Mouse (Mus musculus): ENCODE results near the gene Mylk4.

- TF ChIP-seq POLR2A (IDR thresholded peaks at IDR 0.05; ENCODE audit: low read depth, low read length) = no peak
- TF ChIP-seq TCF12 (IDR thresholded peaks at IDR 0.05; ENCODE audit: low read depth, low read length) = no peak
- TF ChIP-seq ETS1 (conservative IDR thresholded peaks at IDR 0.05; ENCODE audit: low read depth, low read length) = no peak
- no peak for TF ChIP-seq GABPA (IDR thresholded peaks at IDR 0.05; ENCODE audit: insufficient replicate concordance, low read depth, low read length)
- no peak for TF ChIP-seq MAX (IDR thresholded peaks at IDR 0.05; ENCODE audit: low read length)
- TF ChIP-seq CTCF (conservative IDR thresholded peaks at IDR 0.05 in 1 of 2, IDR thresholded peaks at IDR 0.05 in 1 of 2; ENCODE audit: low read depth in 2 of 2, low read length in 2 of 2) = peak in 1 of 2 experiments; percentile 53; a peak in 2 of 4 replicates
- no peak for TF ChIP-seq PAX5 (IDR thresholded peaks at IDR 0.05; ENCODE audit: low read length)
- no peak for TF ChIP-seq CHD1 (IDR thresholded peaks at IDR 0.05; ENCODE audit: low read depth, low read length)
- no peak for TF ChIP-seq USF2 (conservative IDR thresholded peaks at IDR 0.05; ENCODE audit: low read depth, low read length)
- no peak for TF ChIP-seq ZC3H11A (IDR thresholded peaks at IDR 0.05; ENCODE audit: low read depth, low read length)
- TF ChIP-seq MYC (IDR thresholded peaks at IDR 0.05; ENCODE audit: low read depth, low read length) = no peak
- no peak for TF ChIP-seq NELFE (IDR thresholded peaks at IDR 0.05; ENCODE audit: low read depth, low read length)
- TF ChIP-seq USF1 (IDR thresholded peaks at IDR 0.05; ENCODE audit: low read depth, low read length) = no peak
Observed at GRCm38 (mm10) chr13:32827111-32827822, 43.5 kb upstream of the Mylk4 start.
